Mouse (Mus musculus): ENCODE results near the gene Rph3al.
A peak's percentile ranks its signal among the peaks of the same experiment; 100 is the strongest.

Gene Rph3al

DNA sequence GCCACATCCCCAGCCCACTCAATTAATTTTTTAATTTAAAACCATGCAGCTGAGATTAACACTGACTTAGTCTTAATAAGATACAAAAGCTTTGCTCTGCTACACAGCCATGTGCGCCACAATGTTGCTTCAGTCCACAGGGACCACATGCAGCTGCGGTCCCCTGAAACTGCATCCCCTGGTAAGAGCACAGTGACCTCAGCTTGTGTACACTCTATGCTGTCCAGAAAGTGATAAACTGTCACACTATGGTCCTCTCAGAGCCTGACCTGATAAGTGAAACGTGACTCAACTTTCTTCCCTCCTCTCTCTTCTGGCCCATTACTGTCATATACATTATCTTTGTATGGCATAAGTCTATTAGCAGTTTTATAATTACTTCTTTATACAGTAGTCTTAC lies 12.2 kb upstream of the Rph3al start:
- DNase-seq (ENCODE audit: low read depth, low spot score) = no peak

GRCm38 (mm10) chr11:75948789-75949188 lies 10.6 kb upstream of the Rph3al start:
- no peak for DNase-seq (ENCODE audit: low read depth, low spot score)

- DNase-seq (ENCODE audit: low read depth, low spot score) = no peak
These were observed 9.0 kb upstream of the Rph3al start for GRCm38 (mm10) chr11:75947223-75947622.

- DNase-seq (ENCODE audit: low read depth, low spot score) = no peak
These were observed 7.7 kb upstream of the Rph3al start for GRCm38 (mm10) chr11:75945805-75946450.

DNA sequence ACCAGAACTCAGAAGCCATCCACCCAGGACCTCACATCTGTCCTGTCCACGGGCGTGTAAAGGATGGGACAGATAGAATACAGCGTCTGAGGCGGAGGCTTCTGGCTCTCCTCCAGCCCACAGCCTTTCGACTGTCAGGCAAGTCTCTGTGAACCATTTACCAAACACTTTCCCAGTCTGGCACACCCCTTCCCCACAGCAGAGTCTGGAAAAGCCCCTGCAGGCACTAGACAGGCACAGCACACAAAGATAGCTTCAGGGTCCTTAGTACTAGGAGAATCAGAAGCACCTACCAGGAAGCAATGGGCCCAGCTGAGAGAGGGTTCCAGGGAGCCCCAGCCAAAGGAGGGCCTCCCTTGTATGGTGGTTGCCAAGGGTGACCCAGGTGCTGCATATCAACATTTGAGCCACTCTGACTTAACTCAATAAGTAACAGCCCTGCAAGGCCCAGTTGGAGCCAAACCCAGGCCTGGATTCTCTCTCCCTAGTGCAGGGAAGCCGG lies 808 bp downstream of the Rph3al start:
- no peak for DNase-seq (ENCODE audit: low read depth, low spot score)

DNA sequence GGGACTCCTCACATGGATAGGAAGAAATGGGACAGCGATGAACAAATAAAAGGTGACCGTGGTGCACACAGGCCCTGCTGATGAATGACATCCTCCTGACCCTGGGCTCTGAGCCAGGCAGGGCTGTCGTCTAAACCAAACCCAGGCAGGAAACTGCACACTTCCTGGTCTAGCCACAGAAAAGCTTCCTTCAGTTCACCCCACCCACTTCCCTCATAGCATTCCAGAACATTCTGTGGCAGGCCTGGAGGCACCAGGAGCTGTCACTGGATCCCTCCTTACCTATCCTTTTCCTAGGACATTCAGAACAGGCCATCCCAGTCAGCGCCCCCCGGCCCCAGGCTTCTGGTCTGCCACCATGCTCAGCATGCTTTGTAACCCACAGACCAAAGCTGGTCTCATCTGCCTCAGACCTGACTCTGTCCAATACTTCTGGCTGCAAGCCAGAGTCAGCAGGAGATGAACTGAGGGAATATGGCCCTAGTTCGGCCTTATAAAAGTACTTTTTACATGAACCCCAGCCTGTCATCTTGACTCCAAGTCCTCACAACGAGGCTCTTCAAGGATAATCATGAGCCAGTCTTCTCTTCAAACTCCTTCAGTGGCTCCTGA lies 2.3 kb downstream of the Rph3al start:
- no peak for DNase-seq (ENCODE audit: low read depth, low spot score)

DNA sequence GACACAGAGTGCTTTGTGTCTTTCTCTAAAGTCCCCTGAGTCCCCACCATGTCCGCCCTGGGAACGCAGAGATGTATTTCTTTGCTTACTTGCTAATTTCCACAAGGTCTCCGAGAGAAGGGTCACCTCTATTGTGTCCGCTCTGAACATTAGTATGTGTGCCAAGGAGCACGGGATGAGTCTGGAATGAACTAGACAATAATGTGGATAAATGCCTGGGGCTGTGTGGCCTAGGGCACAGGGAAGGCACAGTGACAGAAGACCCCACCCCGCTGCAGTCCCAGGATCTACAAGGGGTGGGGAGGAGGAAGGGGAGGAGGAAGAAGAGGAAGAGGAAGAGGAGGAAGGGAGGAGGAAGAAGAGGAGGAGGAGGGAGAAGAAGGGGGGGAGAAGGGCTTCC lies 3.8 kb downstream of the Rph3al start:
- DNase-seq (ENCODE audit: low read depth, low spot score) = no peak

- no peak for DNase-seq (ENCODE audit: low read depth, low spot score)
These were observed 4.9 kb downstream of the Rph3al start for GRCm38 (mm10) chr11:75933371-75933770.

DNA sequence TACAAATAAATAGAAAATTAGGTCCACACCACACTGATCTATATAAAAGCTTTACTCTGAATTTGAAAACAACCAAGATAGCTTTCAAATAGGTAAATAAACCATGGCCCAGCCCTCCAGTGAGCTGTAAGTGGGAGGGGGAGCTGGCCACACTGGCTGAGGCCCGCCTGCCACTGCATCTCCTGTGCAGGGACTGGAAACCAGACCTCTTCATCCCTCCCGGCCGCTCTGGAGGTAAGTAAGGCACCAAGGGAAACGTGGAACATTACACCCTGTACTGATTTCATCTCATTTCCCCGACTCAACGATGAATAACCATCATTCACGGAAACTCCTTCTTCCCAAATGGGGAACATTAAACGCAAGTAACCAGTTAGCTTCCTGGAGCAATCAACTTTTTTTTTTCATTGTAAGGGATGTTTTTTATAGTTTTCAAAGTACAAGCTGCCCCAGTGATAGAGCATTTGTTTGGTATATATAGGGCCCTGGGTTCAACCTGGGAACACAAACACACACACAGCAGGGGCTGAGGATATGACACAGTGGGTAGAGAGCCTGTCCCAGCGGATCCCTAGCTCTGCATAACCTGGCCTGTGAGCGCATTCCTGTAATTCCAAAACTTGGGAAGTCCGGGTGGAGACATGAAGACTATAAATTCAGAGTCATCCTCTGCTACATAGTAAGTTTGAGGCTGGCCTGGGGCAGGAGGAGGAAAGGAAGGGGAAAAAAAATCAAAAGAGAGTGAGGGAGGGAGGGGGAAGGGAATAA lies 7.1 kb downstream of the Rph3al start:
- no peak for DNase-seq (ENCODE audit: low read depth, low spot score)

- DNase-seq (ENCODE audit: low read depth, low spot score) = no peak
These were observed 8.0 kb downstream of the Rph3al start for GRCm38 (mm10) chr11:75930208-75930607.

DNA sequence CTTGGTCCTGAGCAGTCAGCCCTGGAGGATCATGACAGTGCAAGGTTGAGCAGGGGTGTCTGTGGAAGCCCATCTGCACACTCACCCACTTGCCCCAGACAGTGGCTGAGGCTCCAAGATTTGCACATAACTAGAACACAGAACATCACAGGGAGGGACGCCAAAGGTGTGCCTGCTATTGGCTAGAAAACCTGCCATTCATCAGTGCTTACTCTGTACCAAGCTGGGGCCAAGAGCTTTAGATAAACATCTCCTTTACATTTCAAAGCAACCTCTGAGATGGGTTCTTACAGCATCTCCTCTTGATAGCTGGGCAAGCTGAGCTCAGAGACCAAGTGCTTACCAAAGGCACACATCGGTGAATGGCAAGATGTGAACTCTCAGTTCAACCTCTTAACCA lies 10.3 kb downstream of the Rph3al start:
- no peak for DNase-seq (ENCODE audit: low read depth, low spot score)

DNA sequence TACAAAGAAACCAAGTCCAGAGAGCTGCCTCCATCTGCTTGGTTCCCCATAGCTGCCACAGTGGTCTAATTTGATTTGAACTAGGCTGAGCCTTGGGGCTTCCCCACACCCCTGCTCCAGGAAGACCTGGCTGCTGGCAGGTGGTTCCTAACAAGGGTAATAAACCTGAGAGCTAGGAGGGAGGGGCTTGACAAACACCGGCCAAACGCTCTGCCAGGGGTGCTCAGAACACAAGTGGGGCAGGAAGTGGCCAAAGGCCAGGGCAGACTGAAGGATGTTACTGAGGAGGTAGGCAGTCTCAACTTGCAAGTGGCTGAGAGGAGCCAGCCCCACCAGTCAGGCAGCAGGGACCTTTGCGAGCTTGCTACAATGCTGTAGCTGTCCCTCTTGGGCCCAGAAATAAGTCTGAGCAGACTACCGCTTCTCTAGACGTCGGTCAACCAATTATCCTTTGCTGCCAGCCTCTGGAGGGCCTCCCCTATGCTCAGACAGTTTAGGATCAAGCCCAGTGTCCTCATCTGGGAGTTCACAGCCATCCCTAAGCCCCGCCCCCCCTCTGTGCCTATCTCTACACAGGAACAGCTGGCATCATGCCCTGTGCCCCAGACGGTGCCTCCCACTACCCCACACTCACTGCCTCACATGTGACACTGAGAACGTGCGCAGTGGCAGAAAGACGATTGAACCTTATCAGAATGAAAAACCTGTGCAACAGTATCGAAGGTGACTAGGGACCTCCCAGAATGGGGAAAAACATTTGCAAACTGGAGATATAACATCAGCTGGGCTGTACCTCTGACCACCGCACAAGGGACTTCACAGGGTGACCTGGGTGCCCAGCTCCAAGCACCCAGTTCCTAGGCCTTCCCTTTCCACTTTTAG lies 11.6 kb downstream of the Rph3al start:
- DNase-seq (ENCODE audit: low read depth, low spot score) = no peak

- DNase-seq (ENCODE audit: low read depth, low spot score) = no peak
These were observed 12.4 kb downstream of the Rph3al start for GRCm38 (mm10) chr11:75925801-75926200.

- DNase-seq (ENCODE audit: low read depth, low spot score) = no peak
These were observed 15.5 kb downstream of the Rph3al start for GRCm38 (mm10) chr11:75922741-75923140.

DNA sequence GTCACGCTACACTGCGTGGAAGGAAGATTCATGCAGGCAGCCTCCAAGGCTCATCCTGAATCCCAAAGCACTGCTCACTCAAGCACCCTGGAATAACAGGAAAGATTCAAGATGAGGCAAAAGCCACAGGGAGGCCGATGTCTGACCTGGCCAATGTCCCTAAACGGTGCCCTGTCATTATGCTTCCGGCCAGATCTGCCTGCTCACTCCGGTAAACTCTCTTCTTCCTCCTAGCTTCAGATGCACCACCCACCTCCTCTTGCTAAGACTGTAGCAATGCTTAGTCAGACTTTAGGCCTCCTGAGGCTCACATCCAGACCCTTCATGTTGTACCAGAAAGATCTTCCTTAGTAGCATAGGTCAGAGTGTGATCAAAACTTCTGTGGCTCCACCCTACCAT lies 19.1 kb downstream of the Rph3al start:
- no peak for DNase-seq (ENCODE audit: low read depth, low spot score)

DNA sequence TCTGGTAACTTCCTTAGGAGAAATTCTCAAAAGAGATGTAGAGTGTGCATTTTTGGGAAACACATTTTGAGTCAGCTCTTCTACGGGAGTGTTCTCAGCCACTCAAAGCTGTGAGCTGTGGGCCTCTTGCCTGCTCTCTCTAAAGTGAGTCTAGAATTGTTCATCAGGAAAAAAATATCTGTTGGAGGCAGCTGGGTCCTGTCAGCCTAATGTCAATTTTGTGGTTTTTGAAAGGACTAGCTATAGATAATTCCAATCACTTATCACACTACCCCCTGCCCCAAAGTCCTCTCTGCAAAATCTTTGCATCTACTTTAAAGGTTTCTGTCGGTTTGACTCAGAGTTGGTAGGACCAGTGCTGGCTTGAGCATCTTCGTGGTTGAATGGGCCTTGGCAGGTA lies 20.9 kb downstream of the Rph3al start:
- DNase-seq (ENCODE audit: low read depth, low spot score) = no peak

DNA sequence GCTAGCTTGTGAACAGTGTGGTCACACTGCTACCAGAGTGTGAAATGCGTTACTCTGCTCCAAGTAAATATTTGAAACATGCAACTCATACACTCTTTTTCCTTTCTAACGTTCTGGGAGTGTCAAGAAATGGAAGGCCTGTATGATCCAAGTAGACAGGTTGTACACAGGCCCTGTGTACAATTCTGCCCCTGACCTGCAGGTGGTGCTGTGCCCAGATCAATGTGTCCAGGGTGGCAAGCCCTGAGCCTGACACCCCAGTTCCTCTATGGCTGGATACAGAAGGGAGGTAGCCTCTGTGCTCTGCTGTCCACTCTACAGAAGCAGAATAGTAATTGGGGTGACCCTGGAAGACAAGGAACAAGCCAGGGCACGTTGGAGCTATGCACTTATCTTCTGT lies 24.3 kb downstream of the Rph3al start:
- DNase-seq (ENCODE audit: low read depth, low spot score) = no peak

DNA sequence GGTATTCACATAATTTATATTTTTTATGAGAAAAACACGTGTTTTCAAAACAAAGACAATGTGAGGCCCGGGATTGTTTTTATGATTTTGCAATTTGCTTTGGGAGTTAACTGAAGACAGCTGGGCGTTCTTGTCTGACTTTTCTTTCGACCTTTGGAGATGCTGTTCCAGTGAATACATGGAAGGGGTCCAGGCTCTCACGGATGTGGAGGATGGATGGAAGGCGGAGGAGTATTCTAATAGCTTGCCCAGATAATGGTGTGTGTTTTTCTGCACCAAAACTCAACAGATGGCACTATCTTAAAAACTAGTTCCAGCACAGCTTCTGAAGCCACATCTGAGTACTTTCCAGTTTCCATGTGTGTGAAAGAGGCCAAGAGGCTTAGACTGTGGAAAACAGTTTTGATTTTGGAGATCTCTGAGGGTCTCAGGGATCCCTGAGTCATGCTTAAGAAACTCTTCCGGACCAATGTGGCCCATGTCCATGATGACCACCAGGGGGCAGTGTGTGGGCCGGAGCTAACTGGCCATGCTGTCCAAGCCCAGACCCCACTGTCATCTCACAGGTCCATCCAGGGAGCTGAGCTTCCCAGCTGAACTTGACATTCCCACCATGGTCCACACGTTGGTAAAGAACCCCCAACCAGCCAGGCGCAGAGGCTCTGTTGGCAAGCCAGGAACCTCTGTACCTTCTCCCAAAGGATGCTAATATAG lies 25.1 kb downstream of the Rph3al start:
- DNase-seq (ENCODE audit: low read depth, low spot score) = peak; percentile 33

- DNase-seq (ENCODE audit: low read depth, low spot score) = no peak
These were observed 26.3 kb downstream of the Rph3al start for GRCm38 (mm10) chr11:75911962-75912361.

DNA sequence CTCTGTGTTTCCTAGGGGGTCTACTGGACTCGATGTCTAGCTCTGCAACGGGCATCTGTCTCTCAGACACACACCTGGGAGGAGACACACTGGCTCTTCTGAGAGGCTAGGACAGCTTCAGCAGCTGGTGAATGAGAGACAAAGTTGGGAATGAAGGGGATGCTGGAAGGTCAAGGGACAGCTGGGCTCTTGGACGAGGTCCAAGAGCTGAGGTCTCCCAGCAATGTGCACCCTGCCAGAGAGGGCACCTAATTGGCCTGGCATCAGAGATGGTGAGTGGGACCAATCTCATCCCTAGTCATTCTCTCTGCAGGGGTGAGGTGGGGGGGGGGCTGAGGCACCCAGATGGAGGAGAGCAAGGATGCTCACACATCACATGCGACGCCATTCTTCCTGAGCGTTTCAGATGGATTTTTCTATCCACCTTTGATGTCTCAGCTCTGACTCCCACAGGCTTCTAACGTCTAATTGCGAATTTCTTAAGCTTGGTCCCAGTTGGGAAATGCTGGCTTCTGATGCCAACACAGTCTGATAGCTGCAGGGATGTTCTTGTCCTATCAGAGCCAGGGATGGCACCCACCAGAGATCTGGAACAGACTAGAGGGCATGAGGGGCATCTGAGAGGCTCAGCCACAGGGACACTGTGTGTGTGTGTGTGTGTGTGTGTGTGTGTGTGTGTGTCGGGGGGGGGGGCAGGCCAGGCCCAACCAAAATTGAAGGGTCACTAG lies 28.4 kb downstream of the Rph3al start:
- no peak for DNase-seq (ENCODE audit: low read depth, low spot score)
